Mouse (Mus musculus) cerebellum, adult 2 months (tissue): ENCODE measurements around the gene Akap5.
A peak's percentile ranks its signal among the peaks of the same experiment; 100 is the strongest.

Experiments
- CTCF ChIP-seq: fragments of 200-500 bp; IDR thresholded peaks from 2 replicates; pipeline ENCODE4 v1.5.1; 2011; ENCODE audit warnings: low read depth, mild to moderate bottlenecking, control low read depth, low read length, moderate library complexity, borderline replicate concordance; ENCODE audit not compliant: insufficient read depth
- POLR2A ChIP-seq: fragments of 200-500 bp; IDR thresholded peaks from 2 replicates; pipeline ENCODE4 v1.6.1; 2011; ENCODE audit warnings: low read length, control low read depth, borderline replicate concordance; ENCODE audit not compliant: insufficient read depth

DNA sequence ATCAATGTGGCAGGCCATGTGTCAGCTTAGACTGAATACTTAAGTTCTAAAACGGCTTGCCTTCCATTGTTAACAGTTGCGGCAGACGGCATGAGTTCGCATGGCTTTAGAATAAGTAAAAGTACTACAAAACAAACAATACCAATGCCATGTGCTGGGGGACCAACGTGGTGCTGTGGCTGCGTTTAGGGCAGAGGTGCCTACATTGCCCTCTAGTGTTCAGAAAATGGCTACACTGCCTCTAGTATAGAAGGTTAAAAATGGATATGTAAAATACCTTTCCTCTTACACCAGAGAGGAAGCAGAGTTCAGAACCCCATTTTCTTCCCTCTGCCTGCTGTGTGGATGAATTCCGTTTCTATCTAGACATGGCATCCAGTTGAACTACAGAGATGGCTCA, 52.0 kb downstream of the Akap5 start:
- TF ChIP-seq CTCF (peak; percentile 61; the same call in 1 of the 2 replicates), POLR2A (no peak)
